Mouse (Mus musculus) ovary, adult 18-20 months (tissue): Measurements from ENCODE around the gene Cd274.

ENCODE experiments used
- DNase-seq: peaks from one replicate; pipeline ENCODE4 v3.0.0; 2022; ENCODE audit warnings: low spot score, mixed read lengths

Cd274 gene

DNA sequence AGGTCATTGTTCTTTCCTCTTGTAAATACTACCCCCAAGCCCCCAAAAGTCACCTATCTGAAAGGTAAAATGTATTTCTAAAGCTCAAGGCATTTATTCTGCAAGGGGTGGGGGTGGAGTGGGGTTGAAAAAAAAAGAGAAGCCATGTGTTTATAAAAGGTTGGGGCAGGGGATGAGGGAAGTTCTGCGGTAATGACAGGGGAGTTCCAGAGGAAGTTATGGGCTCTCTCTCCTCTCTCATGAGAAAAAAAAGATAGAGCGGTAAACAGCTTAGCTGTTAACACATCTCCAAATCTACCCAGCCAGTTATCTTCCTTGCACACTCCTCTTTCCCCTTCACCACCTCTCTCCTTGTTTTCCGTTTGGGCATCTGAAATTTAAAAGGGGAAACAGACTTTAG lies 63.7 kb downstream of the Cd274 start:
- DNase-seq: no peak

DNA sequence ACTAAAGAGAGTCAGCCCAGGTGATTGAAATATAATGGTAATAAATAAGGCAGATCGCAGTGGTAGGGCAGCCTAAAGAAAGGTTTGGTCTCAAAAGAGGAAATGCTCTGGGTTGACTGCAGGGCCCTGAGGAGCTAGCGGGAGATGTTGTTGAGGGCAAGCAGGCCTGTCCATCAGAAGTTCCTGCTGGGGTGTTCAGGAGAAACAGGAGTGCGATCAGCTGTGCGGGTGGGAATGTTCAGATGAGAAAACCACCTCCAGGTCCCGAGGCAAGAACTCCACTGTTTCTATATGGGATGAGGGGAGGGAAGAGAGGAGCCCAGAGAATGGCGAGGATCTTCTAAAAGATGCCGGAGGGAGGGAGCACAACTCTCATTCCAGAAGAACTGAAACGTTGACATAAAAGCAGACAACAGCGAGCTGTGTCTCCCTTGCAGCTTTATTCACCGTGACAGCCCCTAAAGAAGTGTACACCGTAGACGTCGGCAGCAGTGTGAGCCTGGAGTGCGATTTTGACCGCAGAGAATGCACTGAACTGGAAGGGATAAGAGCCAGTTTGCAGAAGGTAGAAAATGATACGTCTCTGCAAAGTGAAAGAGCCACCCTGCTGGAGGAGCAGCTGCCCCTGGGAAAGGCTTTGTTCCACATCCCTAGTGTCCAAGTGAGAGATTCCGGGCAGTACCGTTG lies 69.7 kb downstream of the Cd274 start:
- DNase-seq: no peak
